ENCODE assay signal across 8 mouse cellular contexts in the genomic region with DNA sequence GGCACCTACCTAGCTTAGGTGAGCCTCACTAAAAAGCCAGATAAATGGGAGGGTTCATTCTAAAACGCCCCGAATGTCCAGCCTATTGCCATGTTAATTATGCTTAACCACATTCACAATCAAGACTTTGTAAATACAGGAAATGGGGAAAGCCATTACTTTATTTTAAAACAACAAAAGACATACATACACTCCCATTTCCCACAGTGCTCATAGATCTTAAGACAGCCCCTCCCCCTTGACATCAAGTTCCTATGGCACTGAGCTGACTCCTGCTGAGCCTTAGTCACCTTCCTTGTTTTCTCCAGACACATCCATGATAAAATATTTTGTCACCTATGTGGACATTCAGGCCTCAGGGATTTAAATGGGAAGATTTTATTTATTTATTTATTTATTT. TPM values are rescaled to one million over a fixed set of nuclear protein-coding genes. Genes with fewer than 3 reads are reported as not detected.
DNase-seq lines count a peak whose midpoint lies in the region; ATAC-seq and TF ChIP-seq lines count a peak whose summit lies in the region.
"Had no signal": no experiment of that assay in that cellular context is flagged by ENCODE, and none has a peak within 500 bp of the region (broad histone marks: within the 10 kb centered on the region; RNA-seq: fewer than 3 reads in every experiment).

No protein-coding gene starts in this region.

- 31% methylated on average over 2 of the region's 2 CpGs for WGBS in forebrain, embryonic 13.5 days
- 47% methylated on average over 2 of the region's 2 CpGs for WGBS in intestine, embryonic 15.5 days
- 18% methylated on average over 2 of the region's 2 CpGs for WGBS in neural tube, embryonic 15.5 days

- intact Hi-C loops in left cerebral cortex, adult 2 months (cut with DNase I) = loop anchor here (5.0 kb wide), 3 partner anchors 94 to 309 kb away; no protein-coding TSS in a partner anchor
- intact Hi-C loops in left cerebral cortex, postnatal 36 days (cut with DNase I) = loop anchor here (5.0 kb wide), 7 partner anchors 94 to 484 kb away; no protein-coding TSS in a partner anchor

- DNase-seq in left cerebral cortex, adult 2 months (ENCODE audit: extremely low spot score in 1 of 2, low spot score in 2 of 2) = no peak
- no peak for DNase-seq in left cerebral cortex, postnatal 36 days (ENCODE audit: low spot score in 2 of 2)
- DNase-seq in cerebellum, postnatal 4 days (ENCODE audit: low spot score in 2 of 2) = no peak
- no peak for DNase-seq in spleen, postnatal 14 days (ENCODE audit: low spot score in 2 of 2)

- H3K27me3 ChIP-seq in forebrain, embryonic 13.5 days = peaks cover 33% of the 10 kb centered on the region
- peaks cover 33% of the 10 kb centered on the region for H3K27me3 ChIP-seq in intestine, embryonic 15.5 days (replicated peaks)
- H3K27me3 ChIP-seq in neural tube, embryonic 15.5 days (replicated peaks) = no peaks in the 10 kb centered on the region

- 0 out of 2 replicates have a peak overlapping the region, but pooled peaks have one; percentile 74 for H3K9ac ChIP-seq in forebrain, embryonic 13.5 days
- no peak overlapping the region for H3K9ac ChIP-seq in intestine, embryonic 15.5 days
- H3K9ac ChIP-seq in neural tube, embryonic 15.5 days (replicated peaks) = peak overlapping the region; percentile 62

- peaks cover 34% of the 10 kb centered on the region for H3K4me1 ChIP-seq in forebrain, embryonic 13.5 days
- 0 out of 2 replicates have a peak, but pooled peaks cover 5% of the 10 kb centered on the region for H3K4me1 ChIP-seq in intestine, embryonic 15.5 days (replicated peaks)
- H3K4me1 ChIP-seq in neural tube, embryonic 15.5 days = peaks cover 62% of the 10 kb centered on the region

- no peak overlapping the region for H3K27ac ChIP-seq in left cerebral cortex, adult 2 months
- no peak overlapping the region for H3K27ac ChIP-seq in forebrain, embryonic 13.5 days
- H3K27ac ChIP-seq in intestine, embryonic 15.5 days = no peak overlapping the region
- H3K27ac ChIP-seq in neural tube, embryonic 15.5 days (replicated peaks) = peak overlapping the region; percentile 86
- H3K27ac ChIP-seq: macrophage had no signal

- H3K4me3 ChIP-seq in left cerebral cortex, adult 2 months = peak overlapping the region; percentile 45
- peak overlapping the region; percentile 50 for H3K4me3 ChIP-seq in forebrain, embryonic 13.5 days
- peak overlapping the region; percentile 32; the same call in 1 of the 2 replicates for H3K4me3 ChIP-seq in intestine, embryonic 15.5 days (replicated peaks)
- peak overlapping the region; percentile 44 for H3K4me3 ChIP-seq in neural tube, embryonic 15.5 days (replicated peaks)

- TF ChIP-seq CTCF in left cerebral cortex, adult 2 months (IDR thresholded peaks at IDR 0.05) = no peak

- H3K36me3 ChIP-seq in forebrain, embryonic 13.5 days (ENCODE audit: poor library complexity, severe bottlenecking) = no peaks in the 10 kb centered on the region
- no peaks in the 10 kb centered on the region for H3K36me3 ChIP-seq in intestine, embryonic 15.5 days
- no peaks in the 10 kb centered on the region for H3K36me3 ChIP-seq in neural tube, embryonic 15.5 days

- ATAC-seq in forebrain, embryonic 13.5 days = no peak
- ATAC-seq in intestine, embryonic 15.5 days = 0 out of 2 replicates have a peak, but pooled peaks have one; percentile 26
- no peak for ATAC-seq in neural tube, embryonic 15.5 days (ENCODE audit: low FRiP score)

- no peaks in the 10 kb centered on the region for H3K9me3 ChIP-seq in forebrain, embryonic 13.5 days (replicated peaks)
- no peaks in the 10 kb centered on the region for H3K9me3 ChIP-seq in intestine, embryonic 15.5 days
- H3K9me3 ChIP-seq in neural tube, embryonic 15.5 days (replicated peaks) = no peaks in the 10 kb centered on the region

- peak overlapping the region; percentile 84 for H3K4me2 ChIP-seq in forebrain, embryonic 13.5 days
- peak overlapping the region; percentile 83 for H3K4me2 ChIP-seq in intestine, embryonic 15.5 days (replicated peaks)
- peak overlapping the region; percentile 85 for H3K4me2 ChIP-seq in neural tube, embryonic 15.5 days

RNA-seq across cellular contexts. Expression of a gene that starts 4.4 kb away (rescaled TPM):
- total RNA-seq in left cerebral cortex, adult 2 months (2021) = 10 to 100 TPM; 41.2 to 44.9 TPM
- total RNA-seq in left cerebral cortex, postnatal 36 days (2021) = 10 to 100 TPM; 44.8 to 47.8 TPM
- 3.5 and 3.8 TPM in 2 replicates for polyA plus RNA-seq in forebrain, embryonic 13.5 days (2015; fragmentation: Nextera tagmentation; extraction: Ambion mirVana)
- polyA plus RNA-seq in intestine, embryonic 15.5 days (2015; fragmentation: Nextera tagmentation; extraction: Ambion mirVana) = 0.14 and 0.15 TPM in 2 replicates
- 12.2 and 13.2 TPM in 2 replicates for polyA plus RNA-seq in neural tube, embryonic 15.5 days (2015; fragmentation: Nextera tagmentation; extraction: Ambion mirVana)
